Mouse (Mus musculus) brown adipose tissue, adult 24 weeks (tissue): ENCODE measurements around the gene Prn. TPM values are rescaled to one million over a fixed set of nuclear protein-coding genes. Genes with fewer than 3 reads are reported as not detected.

ENCODE experiments used
- H3K27ac ChIP-seq: fragments of 200-500 bp; replicated peaks from 2 replicates; pipeline ENCODE4 v1.5.1; 2012; ENCODE audit warnings: low read depth, mild to moderate bottlenecking, low read length
- H3K4me1 ChIP-seq: fragments of 200-500 bp; 2 replicates; pipeline ENCODE4 v1.6.1; 2012; ENCODE audit warnings: low read length, mixed read lengths; ENCODE audit not compliant: control insufficient read depth, insufficient read depth, insufficient read length
- H3K4me3 ChIP-seq: fragments of 200-500 bp; 2 replicates; pipeline ENCODE4 v1.5.1; 2012; ENCODE audit warnings: low read depth, mild to moderate bottlenecking, low read length, moderate library complexity; ENCODE audit not compliant: insufficient read depth
- polyA plus RNA-seq: library from polyadenylated mRNA; stranded (reverse); fragments of >200 nt; gene quantifications from 2 replicates; pipeline ENCODE4 v1.2.4, GENCODE M21; 2012; ENCODE audit not compliant: missing spikeins, insufficient read depth, insufficient read length

Gene Prn
- polyA plus RNA-seq, 1 experiment: not detected

- Histone ChIP-seq H3K27ac (no peak overlapping the region), H3K4me1 (peaks cover 12% of the 10 kb centered on the region), H3K4me3 (no peak overlapping the region)
Measured at GRCm38 (mm10) chr2:131949767-131950597, 40.2 kb downstream of the Prn start.

GRCm38 (mm10) chr2:131950598-131951095 lies 40.9 kb downstream of the Prn start, which contains the start of gene Prnd:
TSS of gene Prnd (plus strand) at chr2:131950861.
- Histone ChIP-seq H3K27ac (no peak within 1 kb of the TSS), H3K4me1 (peaks cover 13% of the 10 kb centered on the region), H3K4me3 (peak within 1 kb of the TSS; percentile 16; the same call in 1 of the 2 replicates)

DNA sequence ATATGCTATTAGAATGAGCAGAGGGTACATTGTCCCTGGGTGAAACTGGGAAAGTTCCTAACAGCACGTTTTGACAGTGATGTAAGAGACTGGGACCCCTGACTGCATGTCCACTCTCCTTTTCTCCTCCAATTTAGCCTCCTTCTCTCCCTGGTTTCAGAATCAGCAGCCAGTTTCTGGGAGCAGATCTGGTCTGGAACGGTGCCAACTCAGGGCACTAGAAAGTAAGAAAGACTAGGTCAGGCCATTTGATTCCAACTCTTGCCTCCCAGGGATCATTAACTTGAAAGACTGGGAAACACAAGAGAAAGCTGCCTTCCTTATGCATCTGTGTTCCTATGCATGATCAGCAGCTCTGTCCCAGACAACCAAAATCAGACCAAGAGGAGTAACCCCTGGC lies 42.7 kb downstream of the Prn start:
- Histone ChIP-seq H3K4me3 (peak overlapping the region; percentile 48), H3K27ac (no peak overlapping the region), H3K4me1 (peaks cover 13% of the 10 kb centered on the region)

GRCm38 (mm10) chr2:131952961-131953538 lies 43.3 kb downstream of the Prn start:
- H3K4me1 ChIP-seq: peaks cover 13% of the 10 kb centered on the region
- H3K27ac ChIP-seq: no peak overlapping the region
- peak overlapping the region; percentile 48 for H3K4me3 ChIP-seq

GRCm38 (mm10) chr2:131953711-131954110 lies 44.0 kb downstream of the Prn start:
- no peak overlapping the region for H3K27ac ChIP-seq
- H3K4me3 ChIP-seq: peak overlapping the region; percentile 48; the same call in 1 of the 2 replicates
- peaks cover 13% of the 10 kb centered on the region for H3K4me1 ChIP-seq

- Histone ChIP-seq H3K4me1 (peaks cover 10% of the 10 kb centered on the region), H3K27ac (no peak overlapping the region), H3K4me3 (peak overlapping the region; percentile 48)
Measured at GRCm38 (mm10) chr2:131954835-131955234, 45.1 kb downstream of the Prn start.

- peak overlapping the region; percentile 48 for H3K4me3 ChIP-seq
- no peak overlapping the region for H3K27ac ChIP-seq
- peaks cover 10% of the 10 kb centered on the region for H3K4me1 ChIP-seq
Measured at GRCm38 (mm10) chr2:131955264-131955663, 45.5 kb downstream of the Prn start.

- H3K4me3 ChIP-seq: no peak overlapping the region
- peaks cover 10% of the 10 kb centered on the region for H3K4me1 ChIP-seq
- no peak overlapping the region; the same call in 1 of the 2 replicates for H3K27ac ChIP-seq
Measured at GRCm38 (mm10) chr2:131956336-131957256, 46.8 kb downstream of the Prn start.

DNA sequence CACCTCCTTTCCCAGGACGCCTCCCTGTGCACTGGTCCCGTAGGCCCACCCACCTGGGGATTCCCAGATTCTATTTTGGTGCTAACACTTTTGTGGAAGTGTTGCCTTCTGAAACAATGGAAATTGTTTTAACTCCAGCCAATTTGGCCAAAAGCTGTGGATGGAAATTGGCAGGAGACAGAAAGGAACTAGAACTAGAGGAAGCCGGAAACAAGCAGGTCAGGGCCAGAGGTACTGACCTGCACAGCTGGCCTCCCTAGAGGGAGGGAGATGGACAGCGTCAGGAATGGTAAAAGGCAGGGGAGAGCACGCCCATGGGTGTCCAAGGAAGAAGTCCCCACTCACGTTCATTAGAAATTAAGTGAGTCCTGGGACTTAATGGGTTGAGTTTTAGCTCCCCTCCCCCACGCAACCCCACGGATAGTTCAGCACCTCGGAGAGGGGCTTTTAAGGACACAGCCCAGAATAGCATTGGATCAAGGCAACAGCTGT lies 48.0 kb downstream of the Prn start:
- Histone ChIP-seq H3K4me3 (no peak overlapping the region), H3K4me1 (peaks cover 10% of the 10 kb centered on the region), H3K27ac (no peak overlapping the region)

- Histone ChIP-seq H3K4me1 (no peaks in the 10 kb centered on the region; the same call in 1 of the 2 replicates), H3K27ac (no peak overlapping the region), H3K4me3 (no peak overlapping the region)
Measured at GRCm38 (mm10) chr2:131961671-131962070, 51.9 kb downstream of the Prn start.

GRCm38 (mm10) chr2:131970597-131970996 lies 60.8 kb downstream of the Prn start:
- Histone ChIP-seq H3K4me3 (no peak overlapping the region), H3K4me1 (no peaks in the 10 kb centered on the region)

GRCm38 (mm10) chr2:131971098-131971497 lies 61.3 kb downstream of the Prn start:
- no peaks in the 10 kb centered on the region for H3K4me1 ChIP-seq
- no peak overlapping the region for H3K4me3 ChIP-seq
- H3K27ac ChIP-seq: no peak overlapping the region

More at GRCm38 (mm10) chr2:131970597-131970996, 60.8 kb downstream of the Prn start:
- no peak overlapping the region for H3K27ac ChIP-seq

GRCm38 (mm10) chr2:131976663-131977062 lies 66.9 kb downstream of the Prn start:
- no peak overlapping the region for H3K27ac ChIP-seq
- H3K4me3 ChIP-seq: no peak overlapping the region
- no peaks in the 10 kb centered on the region for H3K4me1 ChIP-seq

- Histone ChIP-seq H3K4me3 (no peak overlapping the region), H3K27ac (no peak overlapping the region)
Measured at GRCm38 (mm10) chr2:131980866-131981265, 71.1 kb downstream of the Prn start.

More at GRCm38 (mm10) chr2:131980866-131981265, 71.1 kb downstream of the Prn start:
- no peaks in the 10 kb centered on the region for H3K4me1 ChIP-seq
